Mouse (Mus musculus) ES-E14 (cell line): ENCODE data around the gene Spns2.

Experiments used
- CHD2 ChIP-seq: IDR thresholded peaks from 2 replicates; pipeline ENCODE4 v1.6.1; 2014; ENCODE audit warnings: mild to moderate bottlenecking, low read depth, low read length, inconsistent platforms
- HCFC1 ChIP-seq: IDR thresholded peaks from 2 replicates; pipeline ENCODE4 v1.6.1; 2012; ENCODE audit warnings: low read length, inconsistent platforms, borderline replicate concordance; ENCODE audit not compliant: insufficient read depth
- MAFK ChIP-seq: IDR thresholded peaks from 2 replicates; pipeline ENCODE4 v1.6.1; 2014; ENCODE audit warnings: mild to moderate bottlenecking, low read depth, low read length, inconsistent platforms; ENCODE audit not compliant: insufficient read depth
- ZC3H11A ChIP-seq: IDR thresholded peaks from 2 replicates; pipeline ENCODE4 v1.6.1; 2012; ENCODE audit warnings: low read depth, mild to moderate bottlenecking, inconsistent platforms, low read length, borderline replicate concordance
- ZNF384 ChIP-seq: IDR thresholded peaks from 2 replicates; pipeline ENCODE4 v1.6.1; 2012; ENCODE audit warnings: low read depth, low read length, inconsistent platforms

GRCm38 (mm10) chr11:72522616-72523041 lies 32.9 kb upstream of the Spns2 start:
- TF ChIP-seq HCFC1 (no peak), ZC3H11A (no peak), ZNF384 (no peak), MAFK (no peak), CHD2 (no peak)
